Mouse (Mus musculus) MEL (cell line): ENCODE results near the gene Nr2f2. TPM values are rescaled to one million over a fixed set of nuclear protein-coding genes. Genes with fewer than 3 reads are reported as not detected.
A peak's percentile ranks its signal among the peaks of the same experiment; 100 is the strongest.

Experiments used
- DNase-seq: peaks from one replicate; pipeline ENCODE4 v3.0.0; 2011; ENCODE audit warnings: low read depth, low spot score
- H3K27ac ChIP-seq: 2 replicates; pipeline ENCODE4 v1.5.1; 2012; ENCODE audit warnings: low read depth, mild to moderate bottlenecking, control low read depth, low read length, moderate library complexity; ENCODE audit not compliant: control insufficient read depth
- H3K27me3 ChIP-seq, 2 experiments: fragments of 150-350 bp in 1 of 2; sonication (generic) in 1 of 2; 2 replicates each; pipeline ENCODE4 v1.6.1; 2012; ENCODE audit warnings: low read length in 2 of 2, mild to moderate bottlenecking in 2 of 2, improper control_type of control experiment in 1 of 2, moderate library complexity in 1 of 2; ENCODE audit not compliant: insufficient read depth in 2 of 2, control insufficient read depth in 1 of 2
- H3K36me3 ChIP-seq, 2 experiments: 2 replicates each; pipeline ENCODE4 v1.6.1; 2012 to 2014; ENCODE audit warnings: low read length in 2 of 2, improper control_type of control experiment in 1 of 2, inconsistent platforms in 1 of 2, mild to moderate bottlenecking in 1 of 2; ENCODE audit not compliant: insufficient read depth in 2 of 2, control insufficient read depth in 1 of 2
- H3K4me1 ChIP-seq, 2 experiments: fragments of 150-350 bp in 1 of 2; sonication (generic) in 1 of 2; 2 replicates each; pipeline ENCODE4 v1.6.1; 2012; ENCODE audit warnings: low read length in 2 of 2, improper control_type of control experiment in 1 of 2, mild to moderate bottlenecking in 1 of 2; ENCODE audit not compliant: insufficient read depth in 2 of 2, control insufficient read depth in 1 of 2
- H3K4me3 ChIP-seq, 2 experiments: fragments of 150-350 bp in 1 of 2; sonication (generic) in 1 of 2; 2 replicates each; pipeline ENCODE4 v1.5.1; 2012; ENCODE audit warnings: low read depth in 2 of 2, low read length in 2 of 2, mild to moderate bottlenecking in 2 of 2, moderate library complexity in 2 of 2, control low read depth in 1 of 2, improper control_type of control experiment in 1 of 2; ENCODE audit not compliant: control insufficient read depth in 1 of 2, insufficient read depth in 1 of 2
- H3K79me2 ChIP-seq: 2 replicates; pipeline ENCODE4 v1.6.1; 2012; ENCODE audit warnings: mild to moderate bottlenecking, low read length, moderate library complexity; ENCODE audit not compliant: control insufficient read depth, poor library complexity, insufficient read depth
- H3K9ac ChIP-seq: 2 replicates; pipeline ENCODE4 v1.6.1; 2012; ENCODE audit warnings: low read depth, mild to moderate bottlenecking, control low read depth, low read length, moderate library complexity; ENCODE audit not compliant: control insufficient read depth, poor library complexity, severe bottlenecking
- H3K9me3 ChIP-seq: fragments of 150-350 bp; sonication (generic); replicated peaks from 2 replicates; pipeline ENCODE4 v1.6.1; 2012; ENCODE audit warnings: mild to moderate bottlenecking, low read length, improper control_type of control experiment, moderate library complexity; ENCODE audit not compliant: insufficient read depth
- CHD1 ChIP-seq: IDR thresholded peaks from 2 replicates; pipeline ENCODE4 v1.6.1; 2012; ENCODE audit warnings: low read depth, mild to moderate bottlenecking, inconsistent platforms, low read length, improper control_type of control experiment
- CTCF ChIP-seq, 3 experiments: IDR thresholded peaks in 2 of 3; conservative IDR thresholded peaks in 1 of 3; 2 replicates each; pipeline ENCODE4 v1.5.1; 2011 to 2012; ENCODE audit warnings: low read length in 3 of 3, low read depth in 2 of 3, mild to moderate bottlenecking in 2 of 3, improper control_type of control experiment in 1 of 3, inconsistent platforms in 1 of 3, mixed read lengths in 1 of 3, moderate library complexity in 1 of 3; ENCODE audit not compliant: control insufficient read depth in 1 of 3, insufficient read depth in 1 of 3, poor library complexity in 1 of 3, severe bottlenecking in 1 of 3
- ELF1 ChIP-seq: IDR thresholded peaks from 2 replicates; pipeline ENCODE4 v1.6.1; 2014; ENCODE audit warnings: low read depth, mild to moderate bottlenecking, inconsistent platforms, low read length, improper control_type of control experiment, moderate library complexity
- EP300 ChIP-seq, 2 experiments: IDR thresholded peaks; 2 replicates each; pipeline ENCODE4 v1.6.1; 2011; ENCODE audit warnings: improper control_type of control experiment in 2 of 2, low read length in 2 of 2, low read depth in 1 of 2, mild to moderate bottlenecking in 1 of 2
- ETS1 ChIP-seq: IDR thresholded peaks from 2 replicates; pipeline ENCODE4 v1.6.1; 2012; ENCODE audit warnings: low read depth, mild to moderate bottlenecking, inconsistent platforms, low read length, improper control_type of control experiment, moderate library complexity
- GATA1 ChIP-seq: IDR thresholded peaks from 2 replicates; pipeline ENCODE4 v1.6.1; 2011; ENCODE audit warnings: low read depth, low read length, improper control_type of control experiment
- HCFC1 ChIP-seq: IDR thresholded peaks from 2 replicates; pipeline ENCODE4 v1.6.1; 2012; ENCODE audit warnings: low read depth, mild to moderate bottlenecking, inconsistent platforms, low read length, improper control_type of control experiment, moderate library complexity
- JUND ChIP-seq: IDR thresholded peaks from 2 replicates; pipeline ENCODE4 v1.6.1; 2011; ENCODE audit warnings: low read depth, mild to moderate bottlenecking, improper control_type of control experiment, low read length
- MAFK ChIP-seq: IDR thresholded peaks from 2 replicates; pipeline ENCODE4 v1.6.1; 2011; ENCODE audit warnings: low read depth, mild to moderate bottlenecking, low read length, improper control_type of control experiment, borderline replicate concordance
- MAX ChIP-seq: IDR thresholded peaks from 2 replicates; pipeline ENCODE4 v1.6.1; 2011; ENCODE audit warnings: low read length, improper control_type of control experiment
- MAZ ChIP-seq: IDR thresholded peaks from 2 replicates; pipeline ENCODE4 v1.6.1; 2012; ENCODE audit warnings: low read depth, mild to moderate bottlenecking, inconsistent platforms, low read length, improper control_type of control experiment
- MEF2A ChIP-seq: IDR thresholded peaks from 2 replicates; pipeline ENCODE4 v1.6.1; 2014; ENCODE audit warnings: low read depth, mild to moderate bottlenecking, inconsistent platforms, low read length, improper control_type of control experiment; ENCODE audit not compliant: poor library complexity, insufficient replicate concordance, severe bottlenecking; ENCODE audit errors: extremely low read depth
- MYB ChIP-seq: IDR thresholded peaks from 2 replicates; pipeline ENCODE4 v1.6.1; 2011; ENCODE audit warnings: mild to moderate bottlenecking, low read depth, low read length, improper control_type of control experiment
- NELFE ChIP-seq: IDR thresholded peaks from 2 replicates; pipeline ENCODE4 v1.6.1; 2011; ENCODE audit warnings: low read depth, low read length, improper control_type of control experiment
- NRF1 ChIP-seq: IDR thresholded peaks from 2 replicates; pipeline ENCODE4 v1.6.1; 2014; ENCODE audit warnings: low read depth, mild to moderate bottlenecking, inconsistent platforms, low read length, improper control_type of control experiment, moderate library complexity; ENCODE audit not compliant: poor library complexity, insufficient read depth, severe bottlenecking
- POLR2AphosphoS2 ChIP-seq: IDR thresholded peaks from 2 replicates; pipeline ENCODE4 v1.6.1; 2011; ENCODE audit warnings: low read length, improper control_type of control experiment
- RAD21 ChIP-seq: IDR thresholded peaks from 2 replicates; pipeline ENCODE4 v1.6.1; 2011; ENCODE audit warnings: mild to moderate bottlenecking, low read depth, low read length, improper control_type of control experiment
- SIN3A ChIP-seq: IDR thresholded peaks from 2 replicates; pipeline ENCODE4 v1.6.1; 2012; ENCODE audit warnings: low read length, improper control_type of control experiment, inconsistent platforms
- TAL1 ChIP-seq: IDR thresholded peaks from 2 replicates; pipeline ENCODE4 v1.6.1; 2012; ENCODE audit warnings: mild to moderate bottlenecking, inconsistent platforms, low read length, moderate library complexity, mixed read lengths
- TCF12 ChIP-seq: IDR thresholded peaks from 2 replicates; pipeline ENCODE4 v1.6.1; 2014; ENCODE audit warnings: low read depth, mild to moderate bottlenecking, inconsistent platforms, low read length, improper control_type of control experiment, moderate library complexity
- UBTF ChIP-seq: IDR thresholded peaks from 2 replicates; pipeline ENCODE4 v1.6.1; 2012; ENCODE audit warnings: low read depth, mild to moderate bottlenecking, inconsistent platforms, low read length, improper control_type of control experiment, moderate library complexity, borderline replicate concordance; ENCODE audit not compliant: insufficient read depth
- USF2 ChIP-seq, 2 experiments: IDR thresholded peaks; 2 replicates each; pipeline ENCODE4 v1.6.1; 2011 to 2012; ENCODE audit warnings: improper control_type of control experiment in 2 of 2, low read length in 2 of 2, borderline replicate concordance in 1 of 2, inconsistent platforms in 1 of 2, low read depth in 1 of 2, mild to moderate bottlenecking in 1 of 2; ENCODE audit not compliant: insufficient read depth in 1 of 2
- ZC3H11A ChIP-seq: IDR thresholded peaks from 2 replicates; pipeline ENCODE4 v1.6.1; 2012; ENCODE audit warnings: low read depth, mild to moderate bottlenecking, inconsistent platforms, low read length, improper control_type of control experiment
- ZKSCAN1 ChIP-seq: IDR thresholded peaks from 2 replicates; pipeline ENCODE4 v1.6.1; 2012; ENCODE audit warnings: low read depth, mild to moderate bottlenecking, inconsistent platforms, low read length, improper control_type of control experiment, moderate library complexity
- polyA plus RNA-seq, 2 experiments: library from polyadenylated mRNA; stranded (reverse) in 1 of 2; unstranded in 1 of 2; fragments of >175 nt in 1 of 2; fragments of >200 nt in 1 of 2; gene quantifications; 2 replicates each; pipeline versions ENCODE4 v1.2.1 to v1.2.4; 2012; ENCODE audit warnings: low replicate concordance in 2 of 2, low read depth in 1 of 2; ENCODE audit not compliant: insufficient read length in 2 of 2, insufficient read depth in 1 of 2, missing spikeins in 1 of 2
- total RNA-seq: library from RNA; depleted of rRNA; stranded (reverse); fragments of 300-350 nt; gene quantifications from 2 replicates; pipeline ENCODE4 v1.2.3, GENCODE M21; 2012

Nr2f2 gene
- total and polyA plus RNA-seq, 3 experiments, result not detected

DNA sequence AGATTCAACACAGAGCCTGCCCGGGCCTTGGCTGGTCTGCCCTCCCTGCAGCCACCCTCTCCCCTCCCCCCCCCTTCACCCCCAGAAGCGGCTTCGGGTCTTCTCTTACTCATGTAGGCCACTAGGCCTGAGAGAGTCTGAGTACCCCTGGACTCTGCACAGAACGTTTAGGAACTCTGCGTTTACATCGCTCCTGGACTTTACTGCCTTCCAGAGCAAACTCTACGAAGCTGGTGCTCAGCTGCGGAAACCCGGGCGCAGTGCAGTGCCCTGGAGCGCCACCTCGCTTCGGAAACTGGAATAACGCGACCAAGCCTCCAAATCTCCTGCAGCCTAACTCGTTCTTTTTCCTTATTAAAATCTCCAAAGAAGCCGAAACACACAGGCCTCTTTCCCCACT, 31.7 kb downstream of the Nr2f2 start:
- H3K27ac ChIP-seq, result no peak overlapping the region
- no peaks in the 10 kb centered on the region for H3K36me3 ChIP-seq
- H3K4me1 ChIP-seq, result no peaks in the 10 kb centered on the region
- no peaks in the 10 kb centered on the region for H3K79me2 ChIP-seq
- H3K4me3 ChIP-seq, result no peak overlapping the region
- no peaks in the 10 kb centered on the region for H3K9me3 ChIP-seq
- H3K9ac ChIP-seq, result no peak overlapping the region
- no peak for DNase-seq
- H3K27me3 ChIP-seq, result no peaks in the 10 kb centered on the region
- TF ChIP-seq CTCF (IDR thresholded peaks at IDR 0.05 in 2 of 3, conservative IDR thresholded peaks at IDR 0.05 in 1 of 3; ENCODE audit: control insufficient read depth in 1 of 3, insufficient read depth in 1 of 3, low read depth in 2 of 3, low read length in 3 of 3, poor library complexity in 1 of 3, severe bottlenecking in 1 of 3) (0 out of 6 replicates have a peak, but pooled peaks of 1 of the 3 experiments have one; percentile 12), CHD1 (no peak)

DNA sequence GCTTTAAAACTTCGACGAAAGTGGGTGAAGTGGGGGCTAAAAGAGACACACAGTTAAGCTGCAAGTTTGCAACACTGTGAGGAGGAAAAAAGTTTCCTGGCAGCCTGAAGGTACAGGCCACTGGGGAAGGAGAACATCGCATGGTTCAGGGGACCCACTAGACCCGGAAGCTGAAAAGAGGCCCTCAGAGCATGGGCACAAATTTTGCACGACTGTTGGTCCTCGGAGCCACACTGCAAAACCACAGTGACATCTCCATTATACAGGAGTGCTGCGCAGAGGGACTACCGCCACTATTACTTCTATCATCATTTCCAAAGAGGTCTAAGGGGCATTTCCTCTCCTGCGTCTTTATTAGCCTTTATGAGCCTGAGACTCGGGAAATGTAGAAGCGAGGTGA, 32.7 kb downstream of the Nr2f2 start:
- Histone ChIP-seq H3K27ac (no peak overlapping the region), H3K4me3 (no peak overlapping the region), H3K79me2 (no peaks in the 10 kb centered on the region), H3K36me3 (no peaks in the 10 kb centered on the region), H3K9me3 (no peaks in the 10 kb centered on the region), H3K27me3 (no peaks in the 10 kb centered on the region), H3K4me1 (no peaks in the 10 kb centered on the region), H3K9ac (no peak overlapping the region)
- no peak for DNase-seq
- TF ChIP-seq RAD21 (no peak), CHD1 (no peak), GATA1 (no peak), ZC3H11A (no peak), HCFC1 (no peak), TAL1 (no peak), UBTF (no peak), MAX (no peak), MYB (no peak), POLR2AphosphoS2 (no peak), JUND (no peak), NELFE (no peak), MAZ (no peak)

DNA sequence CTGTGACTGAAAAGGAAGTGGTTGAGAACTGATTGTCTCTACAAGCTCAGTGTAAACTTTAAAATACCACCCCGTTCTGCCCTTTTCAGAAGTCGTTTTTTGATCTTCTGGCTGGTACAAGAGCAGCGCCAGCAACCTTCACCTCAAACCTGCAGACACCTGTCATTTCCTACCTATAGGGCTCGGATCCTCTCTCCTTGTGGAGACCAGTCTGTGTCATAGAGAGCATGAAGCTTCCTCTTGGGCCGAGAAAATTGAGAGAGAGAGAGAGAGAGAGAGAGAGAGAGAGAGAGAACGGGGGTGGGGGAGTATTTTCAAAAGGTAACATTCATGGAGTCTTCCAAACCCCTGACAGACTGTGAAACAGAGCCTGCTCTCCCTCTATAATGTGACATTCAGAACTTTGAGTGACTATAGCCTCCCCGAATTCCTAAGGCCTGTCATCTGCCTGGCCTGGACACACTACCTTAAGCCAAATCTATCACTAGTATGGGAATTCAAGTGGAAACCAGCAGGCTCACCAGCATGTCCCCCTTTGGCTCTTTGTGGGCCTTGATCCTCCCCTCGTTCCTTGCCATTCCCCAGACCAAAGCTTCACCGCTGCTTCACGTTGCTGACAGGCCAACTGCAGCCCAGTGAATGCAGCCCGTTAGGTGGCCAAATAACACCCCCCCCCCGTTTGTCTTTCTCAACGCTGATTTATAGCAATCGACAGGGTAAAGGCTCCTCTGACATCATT, 33.4 kb downstream of the Nr2f2 start:
- TF ChIP-seq USF2 (IDR thresholded peaks at IDR 0.05; ENCODE audit: borderline replicate concordance in 1 of 2, insufficient read depth in 1 of 2, low read depth in 1 of 2, low read length in 2 of 2) (no peak), POLR2AphosphoS2 (no peak), ZKSCAN1 (no peak), SIN3A (no peak), MAX (no peak), JUND (no peak), NRF1 (no peak), MEF2A (no peak), ETS1 (no peak), ELF1 (no peak), TAL1 (no peak), TCF12 (no peak), GATA1 (no peak), MAFK (no peak), EP300 (IDR thresholded peaks at IDR 0.05; ENCODE audit: low read depth in 1 of 2, low read length in 2 of 2) (no peak)
- no peak overlapping the region for H3K9ac ChIP-seq
- H3K4me3 ChIP-seq, result no peak overlapping the region
- no peaks in the 10 kb centered on the region for H3K36me3 ChIP-seq
- H3K4me1 ChIP-seq, result no peaks in the 10 kb centered on the region
- no peaks in the 10 kb centered on the region for H3K27me3 ChIP-seq
- no peaks in the 10 kb centered on the region for H3K79me2 ChIP-seq
- no peaks in the 10 kb centered on the region for H3K9me3 ChIP-seq
- DNase-seq, result no peak
- no peak overlapping the region for H3K27ac ChIP-seq
